Mouse (Mus musculus): ENCODE results near the gene Tap2.

The Tap2 gene

GRCm38 (mm10) chr17:34249878-34250277, 46.6 kb downstream of the Tap2 start:
- peak; percentile 84 for DNase-seq (ENCODE audit: low read depth)

DNA sequence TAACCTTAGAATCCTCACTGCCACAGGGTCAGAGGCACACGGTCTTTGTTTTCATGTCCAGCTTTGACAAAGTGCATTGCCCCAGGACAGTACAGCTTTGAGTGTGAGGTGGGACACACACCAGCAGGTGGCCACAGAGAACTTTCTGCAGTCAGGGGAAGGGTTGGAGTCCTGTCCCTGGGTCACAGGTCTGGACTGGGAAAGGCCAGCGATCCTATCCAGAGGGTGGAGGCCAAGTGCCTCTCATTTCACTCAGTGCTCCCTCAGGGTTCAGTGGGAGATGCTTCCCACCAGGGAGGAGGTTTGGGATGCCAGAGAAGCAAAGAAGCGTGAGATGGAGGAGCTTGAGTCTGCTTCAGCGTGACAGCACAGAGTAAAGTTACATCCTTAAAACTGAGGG, 48.3 kb downstream of the Tap2 start:
- DNase-seq (ENCODE audit: low read depth) = no peak

- DNase-seq (ENCODE audit: low read depth) = no peak
Measured at GRCm38 (mm10) chr17:34256501-34256900, 53.2 kb downstream of the Tap2 start.

DNA sequence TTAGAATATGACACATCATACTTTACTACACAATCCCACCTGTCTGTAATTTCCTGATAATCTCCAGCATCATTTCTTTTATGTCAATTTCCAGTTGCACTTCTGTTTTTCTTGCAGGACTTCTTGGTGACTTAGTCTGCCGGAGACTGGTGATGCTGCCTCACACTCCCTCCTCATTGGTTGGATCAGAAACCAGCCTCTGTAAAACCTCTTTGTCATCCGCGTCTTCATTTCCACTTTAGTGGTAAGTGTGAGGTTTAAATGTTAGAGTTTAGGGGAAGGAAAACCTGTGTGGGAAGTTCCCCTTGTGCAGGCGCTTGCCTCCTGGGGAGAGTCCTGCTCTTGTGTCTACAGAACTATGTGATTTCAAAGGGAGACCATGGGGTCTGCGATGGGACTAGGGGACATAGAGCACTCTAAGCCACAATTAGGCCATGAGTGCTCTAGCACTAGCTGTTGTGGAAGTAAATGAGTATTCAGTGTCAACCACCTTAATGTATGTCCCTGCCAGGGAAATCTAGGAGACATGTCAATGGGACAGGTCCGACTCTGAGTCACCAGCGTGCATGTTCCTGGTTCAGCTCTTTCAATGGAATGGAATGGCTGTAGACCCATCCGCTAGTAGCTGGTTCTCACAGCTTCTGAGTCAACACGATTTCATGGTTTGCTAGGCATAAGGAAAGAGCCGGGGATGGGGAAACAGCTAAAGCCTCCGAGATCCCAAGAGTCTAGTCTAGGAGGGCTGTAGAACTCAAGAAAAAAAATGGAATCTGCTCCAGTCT, 54.5 kb downstream of the Tap2 start, which contains the start of gene H2-Ab1:
H2-Ab1 (plus strand) TSS at position 96 of the 782 bp plus-strand sequence.
- peak; percentile 90 for DNase-seq (ENCODE audit: low read depth)

GRCm38 (mm10) chr17:34260551-34260950, 57.2 kb downstream of the Tap2 start:
- DNase-seq (ENCODE audit: low read depth) = no peak

DNA sequence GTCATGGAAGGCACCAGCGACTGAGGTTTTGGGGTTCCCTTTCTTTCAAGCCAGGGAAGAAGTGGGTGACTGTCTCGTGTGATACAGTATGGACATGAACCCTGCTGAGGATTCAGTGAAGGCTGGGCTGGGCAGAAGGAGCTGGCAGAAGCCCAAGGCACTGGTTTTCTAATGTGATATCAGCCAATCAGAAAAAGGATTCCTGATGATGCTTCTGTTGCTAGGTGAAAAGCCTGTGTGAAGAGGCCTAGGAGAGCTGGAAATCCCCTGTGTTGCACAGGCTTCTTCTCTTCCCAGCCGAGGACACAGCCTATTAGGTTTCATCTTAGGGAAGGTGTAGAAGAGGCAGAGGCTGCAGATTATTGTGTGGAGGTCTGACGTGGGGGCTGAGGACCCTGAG, 58.2 kb downstream of the Tap2 start:
- peak; percentile 91 for DNase-seq (ENCODE audit: low read depth)

- peak; percentile 95 for DNase-seq (ENCODE audit: low read depth)
Measured at GRCm38 (mm10) chr17:34263068-34263467, 59.7 kb downstream of the Tap2 start.

DNA sequence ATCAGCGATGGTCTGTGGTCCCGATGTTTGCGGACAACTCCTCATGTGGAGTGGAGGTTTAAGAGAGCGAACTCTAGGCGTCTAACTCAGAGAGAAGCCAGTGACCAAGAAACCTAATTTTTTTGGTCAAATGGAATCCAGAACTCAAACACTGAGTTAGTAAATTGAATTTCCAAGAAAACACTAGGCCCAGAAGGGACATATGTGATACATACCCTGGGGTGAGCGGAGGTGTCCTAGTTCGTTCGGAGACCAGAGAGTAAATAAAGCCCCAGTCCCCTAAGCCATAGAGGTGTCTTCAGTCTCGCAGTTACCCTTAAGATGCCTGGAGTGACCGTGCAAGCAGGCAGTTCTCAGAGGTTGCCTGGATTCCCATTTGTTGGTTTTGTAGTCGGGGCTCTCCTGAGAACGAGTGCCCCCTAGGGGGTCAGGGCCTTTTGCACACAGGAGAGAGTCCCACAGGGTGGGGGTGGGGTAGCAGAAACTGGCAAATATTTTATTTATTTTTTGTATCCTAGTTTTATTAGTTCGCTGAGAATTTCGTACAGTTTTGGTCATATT, 60.6 kb downstream of the Tap2 start:
- DNase-seq (ENCODE audit: low read depth) = peak; percentile 52

GRCm38 (mm10) chr17:34264452-34265351, 61.4 kb downstream of the Tap2 start:
- peak; percentile 56 for DNase-seq (ENCODE audit: low read depth)
